Mouse (Mus musculus): ENCODE data around the gene Ap1b1. TPM values are rescaled to one million over a fixed set of nuclear protein-coding genes. Genes with fewer than 3 reads are reported as not detected.
A peak's percentile ranks its signal among the peaks of the same experiment; 100 is the strongest.

Gene Ap1b1
- polyA plus RNA-seq (2016; fragmentation: Nextera tagmentation; extraction: Ambion mirVana) = 62.6 and 70.3 TPM in 2 replicates

DNA sequence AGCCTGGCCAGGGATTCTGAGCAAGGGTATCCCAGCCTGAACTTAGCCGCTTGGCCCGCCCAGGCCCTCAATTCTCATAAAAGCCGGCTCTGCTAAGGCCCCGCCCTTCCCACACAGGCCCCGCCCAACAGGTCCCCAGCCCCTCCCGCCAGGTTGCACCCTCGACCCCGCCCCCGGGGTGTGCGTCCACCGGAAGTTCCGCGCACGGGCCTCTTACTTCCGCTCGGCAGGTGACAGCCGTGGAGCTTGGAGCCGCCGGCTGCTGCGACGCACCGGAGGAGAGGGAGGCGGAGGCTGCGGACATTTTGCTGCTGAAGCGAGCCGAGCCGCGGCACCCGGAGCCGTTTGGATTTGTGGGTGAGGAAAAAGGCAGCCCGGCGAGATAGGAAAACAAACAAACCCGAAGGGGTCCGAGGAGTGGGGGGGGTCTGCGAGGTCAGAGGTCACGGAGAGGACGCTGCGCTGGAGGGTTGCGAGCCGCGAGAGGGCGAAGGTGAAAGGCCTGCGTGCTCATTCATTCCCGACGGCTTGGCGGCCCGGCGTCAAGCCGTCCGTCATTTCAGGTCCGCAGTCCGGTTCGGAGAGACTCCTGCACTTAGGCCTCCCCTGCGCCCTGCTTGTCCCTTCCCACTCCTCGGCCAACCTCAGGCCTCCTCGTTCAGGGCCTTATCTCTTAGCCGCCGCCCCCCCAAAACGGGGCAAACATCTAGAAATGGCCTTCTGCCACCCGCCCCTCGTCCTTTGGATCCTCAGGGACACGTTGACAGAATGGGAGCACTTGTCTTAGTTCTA is at the start of gene Ap1b1:
Gene Ap1b1 (plus strand): TSS at position 130 of the 792 bp plus-strand sequence.
- WGBS = under 1% methylated on average over 62 of the region's 62 CpGs
- Histone ChIP-seq H3K4me3 (peak within 1 kb of the TSS; percentile 85), H3K27ac (peak within 1 kb of the TSS; percentile 85)

DNA sequence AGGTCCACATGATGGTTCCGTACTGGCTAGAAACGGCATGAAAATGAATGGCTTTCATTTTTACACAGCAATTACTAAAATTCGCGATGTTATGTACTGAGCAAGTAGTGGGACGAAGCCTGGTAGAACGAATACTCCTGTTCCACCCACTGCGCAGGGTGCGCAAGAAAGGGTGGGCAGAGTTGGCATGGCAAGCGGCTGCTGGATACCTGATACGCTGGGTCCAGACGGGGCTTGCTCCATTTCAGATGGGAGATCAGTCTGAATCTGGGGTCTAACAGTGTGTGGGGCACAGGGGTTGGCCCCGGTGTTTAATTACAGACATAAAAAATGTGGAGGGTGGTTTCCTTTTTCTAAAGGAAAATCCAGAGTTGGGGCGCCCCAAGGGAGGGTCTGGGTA is 40.1 kb upstream of the Ap1b1 start:
- H3K4me1 ChIP-seq (replicated peaks) = peaks cover 19% of the 10 kb centered on the region
- 45% methylated on average over 13 of the region's 13 CpGs for WGBS
- H3K4me3 ChIP-seq = peak overlapping the region; percentile 61
- H3K36me3 ChIP-seq = no peaks in the 10 kb centered on the region
- no peak for DNase-seq (ENCODE audit: low spot score)
- no peaks in the 10 kb centered on the region for H3K9me3 ChIP-seq
- peaks cover 90% of the 10 kb centered on the region for H3K27me3 ChIP-seq (ENCODE audit: insufficient read depth, poor library complexity, severe bottlenecking)
- H3K27ac ChIP-seq = no peak overlapping the region

More for the DNA sequence above, at the start of gene Ap1b1:
- H3K4me1 ChIP-seq (replicated peaks) = peaks cover 30% of the 10 kb centered on the region
- peak; percentile 94 for DNase-seq (ENCODE audit: low spot score)
- H3K9me3 ChIP-seq = no peaks in the 10 kb centered on the region
- H3K36me3 ChIP-seq = peaks cover 26% of the 10 kb centered on the region
- 0 out of 2 replicates have a peak, but pooled peaks cover 6% of the 10 kb centered on the region for H3K27me3 ChIP-seq (ENCODE audit: insufficient read depth, poor library complexity, severe bottlenecking)

- Histone ChIP-seq H3K27ac (peak overlapping the region; percentile 76), H3K27me3 (ENCODE audit: insufficient read depth, poor library complexity, severe bottlenecking) (peaks cover 94% of the 10 kb centered on the region), H3K4me1 (replicated peaks) (peaks cover 19% of the 10 kb centered on the region), H3K9me3 (no peaks in the 10 kb centered on the region), H3K36me3 (no peaks in the 10 kb centered on the region), H3K4me3 (peak overlapping the region; percentile 61)
- DNase-seq (ENCODE audit: low spot score) = peak; percentile 56
- WGBS = under 1% methylated on average over 120 of the region's 120 CpGs
Measured at GRCm38 (mm10) chr11:4946947-4947812, 39.4 kb upstream of the Ap1b1 start.

DNA sequence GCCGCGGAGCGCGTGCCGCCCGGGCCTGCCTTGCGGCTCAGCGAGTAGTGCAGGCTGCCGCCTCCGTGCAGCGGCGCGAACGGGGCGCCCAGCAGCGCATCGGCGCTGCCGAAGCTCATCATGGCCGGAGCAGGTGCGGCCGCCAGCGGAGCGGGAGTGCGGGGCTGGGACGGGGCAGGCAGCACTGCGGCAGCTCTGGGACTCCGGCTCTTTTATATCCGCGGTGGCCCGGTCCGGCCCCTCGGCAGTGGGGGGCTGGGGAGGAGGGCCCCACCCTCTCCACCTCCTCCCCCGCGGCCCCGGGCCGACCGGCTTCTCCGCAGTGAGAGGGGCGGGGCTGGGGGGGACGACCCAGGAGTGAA is 38.8 kb upstream of the Ap1b1 start, which contains the start of gene Nefh:
Gene Nefh (minus strand): TSS at position 252 of the 362 bp plus-strand sequence.
- Histone ChIP-seq H3K27me3 (ENCODE audit: insufficient read depth, poor library complexity, severe bottlenecking) (peaks cover 96% of the 10 kb centered on the region), H3K9me3 (no peaks in the 10 kb centered on the region), H3K4me1 (replicated peaks) (peaks cover 19% of the 10 kb centered on the region), H3K27ac (peak within 1 kb of the TSS; percentile 76), H3K36me3 (no peaks in the 10 kb centered on the region), H3K4me3 (peak within 1 kb of the TSS; percentile 61)
- WGBS = 1% methylated on average over 41 of the region's 41 CpGs
- DNase-seq (ENCODE audit: low spot score) = no peak

DNA sequence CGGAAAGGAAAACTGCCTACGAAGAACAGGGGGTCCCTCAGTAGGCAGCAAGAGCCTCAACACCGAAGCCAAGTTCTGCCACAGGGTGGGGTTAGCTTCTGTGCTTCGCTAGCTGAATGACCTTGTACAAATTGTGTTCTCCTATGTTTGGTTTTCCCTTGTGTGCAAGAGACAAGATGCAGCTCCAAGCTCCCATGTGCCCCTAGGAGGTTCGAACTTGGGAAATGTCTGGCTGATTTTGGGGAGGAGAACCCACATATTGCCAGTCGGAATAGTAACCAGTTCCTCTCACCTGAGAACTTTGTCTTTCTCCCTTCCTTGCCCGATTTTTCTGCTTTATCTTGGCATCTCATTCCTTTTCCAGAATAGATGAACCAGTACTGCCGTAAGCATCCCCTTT is 37.8 kb upstream of the Ap1b1 start:
- Histone ChIP-seq H3K27ac (no peak overlapping the region), H3K36me3 (no peaks in the 10 kb centered on the region), H3K27me3 (ENCODE audit: insufficient read depth, poor library complexity, severe bottlenecking) (peaks cover 100% of the 10 kb centered on the region), H3K9me3 (no peaks in the 10 kb centered on the region), H3K4me3 (no peak overlapping the region), H3K4me1 (replicated peaks) (peaks cover 26% of the 10 kb centered on the region)
- 32% methylated on average over 8 of the region's 8 CpGs for WGBS
- no peak for DNase-seq (ENCODE audit: low spot score)

GRCm38 (mm10) chr11:4949256-4950044 is 37.2 kb upstream of the Ap1b1 start:
- H3K4me3 ChIP-seq = no peak overlapping the region
- H3K36me3 ChIP-seq = no peaks in the 10 kb centered on the region
- peak; percentile 80 for DNase-seq (ENCODE audit: low spot score)
- H3K27ac ChIP-seq = no peak overlapping the region
- peaks cover 30% of the 10 kb centered on the region for H3K4me1 ChIP-seq (replicated peaks)
- 5% methylated on average over 23 of the region's 23 CpGs for WGBS
- H3K9me3 ChIP-seq = no peaks in the 10 kb centered on the region
- H3K27me3 ChIP-seq (ENCODE audit: insufficient read depth, poor library complexity, severe bottlenecking) = peaks cover 100% of the 10 kb centered on the region

DNA sequence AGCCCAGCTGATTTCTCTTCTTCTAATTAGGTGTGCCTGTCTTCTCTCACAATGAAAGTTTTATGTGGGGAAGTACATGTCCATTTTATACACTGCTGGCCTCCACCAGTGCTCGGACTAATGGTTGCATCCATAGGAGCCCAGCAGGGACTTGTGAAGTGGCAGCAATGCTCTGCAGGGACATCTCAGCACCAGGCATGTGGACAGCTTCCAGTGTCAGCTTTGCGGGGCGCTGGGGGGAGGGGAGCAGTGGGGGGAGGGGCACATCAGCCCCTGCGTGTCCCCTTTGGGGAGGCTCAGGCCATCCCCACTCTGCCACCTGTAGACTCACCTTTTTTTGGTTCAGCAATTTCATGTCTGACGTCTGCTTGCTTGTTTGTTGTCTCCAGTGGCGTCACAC is 33.2 kb upstream of the Ap1b1 start:
- peaks cover 70% of the 10 kb centered on the region for H3K27me3 ChIP-seq (ENCODE audit: insufficient read depth, poor library complexity, severe bottlenecking)
- H3K4me3 ChIP-seq = no peak overlapping the region
- no peaks in the 10 kb centered on the region for H3K36me3 ChIP-seq
- H3K4me1 ChIP-seq (replicated peaks) = peaks cover 12% of the 10 kb centered on the region
- 2% methylated on average over 6 of the region's 6 CpGs for WGBS
- DNase-seq (ENCODE audit: low spot score) = no peak
- no peaks in the 10 kb centered on the region for H3K9me3 ChIP-seq
- H3K27ac ChIP-seq = no peak overlapping the region

DNA sequence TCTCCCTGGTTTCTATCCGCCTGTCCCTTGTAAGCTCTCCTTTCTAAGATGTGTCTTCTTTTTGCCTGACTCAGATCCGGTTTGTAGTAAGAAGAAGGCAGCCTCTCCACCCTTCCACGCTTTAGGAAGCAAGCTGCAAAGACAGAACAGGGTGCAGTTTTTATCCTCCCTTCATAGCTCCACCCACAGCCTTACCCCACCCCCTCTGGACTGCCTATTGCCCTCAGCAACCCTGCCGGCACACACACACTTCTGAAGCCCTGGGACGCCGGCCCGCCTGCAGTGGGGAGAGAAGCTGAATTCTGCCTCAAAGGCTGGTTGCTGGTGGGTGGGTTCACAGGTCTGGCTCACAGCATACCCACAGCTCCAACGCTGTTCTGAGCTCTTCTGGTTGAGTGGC is 32.7 kb upstream of the Ap1b1 start:
- Histone ChIP-seq H3K27me3 (ENCODE audit: insufficient read depth, poor library complexity, severe bottlenecking) (peaks cover 65% of the 10 kb centered on the region), H3K36me3 (no peaks in the 10 kb centered on the region), H3K4me3 (no peak overlapping the region), H3K4me1 (replicated peaks) (peaks cover 12% of the 10 kb centered on the region), H3K9me3 (no peaks in the 10 kb centered on the region), H3K27ac (no peak overlapping the region)
- no peak for DNase-seq (ENCODE audit: low spot score)
- WGBS = under 1% methylated on average over 8 of the region's 8 CpGs

- no peaks in the 10 kb centered on the region for H3K9me3 ChIP-seq
- H3K36me3 ChIP-seq = no peaks in the 10 kb centered on the region
- H3K4me3 ChIP-seq = no peak overlapping the region
- H3K27me3 ChIP-seq (ENCODE audit: insufficient read depth, poor library complexity, severe bottlenecking) = no peaks in the 10 kb centered on the region
- no peak for DNase-seq (ENCODE audit: low spot score)
- H3K27ac ChIP-seq = no peak overlapping the region
- 0 out of 2 replicates have a peak, but pooled peaks cover 3% of the 10 kb centered on the region for H3K4me1 ChIP-seq (replicated peaks)
- 57% methylated on average over 6 of the region's 6 CpGs for WGBS
Measured at GRCm38 (mm10) chr11:4963099-4963808, 23.4 kb upstream of the Ap1b1 start.

DNA sequence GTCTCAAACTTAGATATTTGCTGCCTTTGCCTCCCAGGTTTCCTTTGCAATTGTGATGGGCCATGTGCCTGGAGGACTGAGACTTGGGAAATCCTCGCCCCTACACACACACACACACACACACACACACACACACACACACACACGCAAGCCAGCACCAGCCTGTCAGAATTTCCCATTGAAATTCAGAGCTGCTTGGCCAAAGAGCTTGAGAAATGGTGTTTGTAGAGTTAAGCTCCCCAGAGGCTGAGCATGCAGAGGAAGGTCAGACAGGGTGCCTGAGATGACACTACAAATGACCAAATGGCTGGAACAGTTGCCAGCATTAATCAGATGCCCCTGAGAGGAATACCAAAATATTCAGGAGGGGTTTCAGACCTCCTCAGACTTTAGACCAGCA is 20.3 kb upstream of the Ap1b1 start:
- Histone ChIP-seq H3K4me1 (replicated peaks) (0 out of 2 replicates have a peak, but pooled peaks cover 3% of the 10 kb centered on the region), H3K27ac (no peak overlapping the region), H3K9me3 (no peaks in the 10 kb centered on the region), H3K36me3 (no peaks in the 10 kb centered on the region), H3K4me3 (no peak overlapping the region), H3K27me3 (ENCODE audit: insufficient read depth, poor library complexity, severe bottlenecking) (no peaks in the 10 kb centered on the region)
- 57% methylated on average over 2 of the region's 2 CpGs for WGBS
- no peak for DNase-seq (ENCODE audit: low spot score)

DNA sequence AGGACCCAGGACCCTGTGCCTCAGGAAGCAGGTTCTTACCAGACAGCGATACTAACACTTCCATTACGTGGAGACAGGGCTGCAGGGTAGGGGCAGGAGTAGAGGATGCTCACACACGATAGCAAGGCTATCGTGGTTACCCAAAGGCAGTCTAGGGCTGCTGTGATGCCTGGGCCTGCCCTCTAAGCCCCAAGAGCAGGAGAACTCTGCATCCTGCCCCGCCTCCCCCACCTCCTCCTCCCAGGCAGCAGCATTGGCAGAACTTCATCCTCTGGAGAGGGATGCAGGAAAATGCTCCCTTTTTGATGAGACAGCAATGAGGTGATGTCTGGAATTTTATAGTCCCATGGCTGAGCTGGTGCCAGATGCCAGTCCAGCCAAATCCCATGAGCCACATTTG is 19.7 kb upstream of the Ap1b1 start:
- DNase-seq (ENCODE audit: low spot score) = no peak
- 71% methylated on average over 5 of the region's 5 CpGs for WGBS
- H3K36me3 ChIP-seq = no peaks in the 10 kb centered on the region
- no peak overlapping the region for H3K4me3 ChIP-seq
- no peak overlapping the region for H3K27ac ChIP-seq
- H3K9me3 ChIP-seq = no peaks in the 10 kb centered on the region
- no peaks in the 10 kb centered on the region for H3K27me3 ChIP-seq (ENCODE audit: insufficient read depth, poor library complexity, severe bottlenecking)
- 0 out of 2 replicates have a peak, but pooled peaks cover 3% of the 10 kb centered on the region for H3K4me1 ChIP-seq (replicated peaks)

- H3K4me3 ChIP-seq = no peak overlapping the region
- WGBS = 77% methylated on average over 2 of the region's 2 CpGs
- no peaks in the 10 kb centered on the region for H3K27me3 ChIP-seq (ENCODE audit: insufficient read depth, poor library complexity, severe bottlenecking)
- no peak overlapping the region for H3K27ac ChIP-seq
- 0 out of 2 replicates have a peak, but pooled peaks cover 3% of the 10 kb centered on the region for H3K4me1 ChIP-seq (replicated peaks)
- DNase-seq (ENCODE audit: low spot score) = no peak
- H3K36me3 ChIP-seq = no peaks in the 10 kb centered on the region
- no peaks in the 10 kb centered on the region for H3K9me3 ChIP-seq
Measured at GRCm38 (mm10) chr11:4967549-4967948, 19.1 kb upstream of the Ap1b1 start.

Measured in hindbrain, embryonic 10.5 days (tissue).